Mouse (Mus musculus) heart, postnatal 0 days (tissue): Measurements from ENCODE around the gene Ubl4a. TPM values are rescaled to one million over a fixed set of nuclear protein-coding genes. Genes with fewer than 3 reads are reported as not detected.
"Not testable (repeated sequence)": the region's sequence is repeated elsewhere in the genome, so short reads cannot be mapped to it uniquely, and the experiment has no call there.

Experiments
- ATAC-seq: fragments of 200-750 bp; cut with Nextera tagmentation; 2 replicates; pipeline ENCODE4 v1.8.0; 2017; ENCODE audit warnings: low read depth, moderate number of reproducible peaks, moderate library complexity; ENCODE audit not compliant: insufficient read depth
- DNase-seq: peaks from one replicate; pipeline ENCODE4 v3.0.0-alpha.2; 2016; ENCODE audit warnings: low spot score
- H3K27ac ChIP-seq: fragments of 300-500 bp; sonication (generic); 2 replicates; pipeline ENCODE4 v1.5.1; 2014; ENCODE audit warnings: low read depth, mild to moderate bottlenecking
- H3K27me3 ChIP-seq: fragments of 300-500 bp; sonication (generic); 2 replicates; pipeline ENCODE4 v1.6.1; 2014; ENCODE audit warnings: low read length, mixed read lengths; ENCODE audit not compliant: control insufficient read depth, insufficient read depth
- H3K36me3 ChIP-seq: fragments of 300-500 bp; sonication (generic); replicated peaks from 2 replicates; pipeline ENCODE4 v1.6.1; 2014; ENCODE audit warnings: low read length, mixed read lengths; ENCODE audit not compliant: control insufficient read depth, insufficient read depth
- H3K4me1 ChIP-seq: fragments of 300-500 bp; sonication (generic); 2 replicates; pipeline ENCODE4 v1.6.1; 2014; ENCODE audit warnings: antibody characterized with exemption; ENCODE audit not compliant: control insufficient read depth, insufficient read depth
- H3K4me2 ChIP-seq: fragments of 300-500 bp; sonication (generic); 2 replicates; pipeline ENCODE4 v1.6.1; 2014; ENCODE audit warnings: low read depth, mild to moderate bottlenecking, low read length, moderate library complexity
- H3K4me3 ChIP-seq: fragments of 300-500 bp; sonication (generic); 2 replicates; pipeline ENCODE4 v1.5.1; 2014; ENCODE audit warnings: low read depth, low read length
- H3K9ac ChIP-seq: fragments of 300-500 bp; sonication (generic); replicated peaks from 2 replicates; pipeline ENCODE4 v1.6.1; 2014; ENCODE audit warnings: low read depth, low read length, mixed read lengths
- H3K9me3 ChIP-seq: fragments of 300-500 bp; sonication (generic); replicated peaks from 2 replicates; pipeline ENCODE4 v1.6.1; 2016; ENCODE audit warnings: low read length; ENCODE audit not compliant: control insufficient read depth
- CTCF ChIP-seq: IDR thresholded peaks from 2 replicates; pipeline ENCODE4 v1.5.1; 2016; ENCODE audit warnings: antibody characterized with exemption, control low read depth, low read depth
- EP300 ChIP-seq: IDR thresholded peaks from 2 replicates; pipeline ENCODE4 v1.6.1; 2016; ENCODE audit warnings: antibody characterized with exemption, low read depth
- WGBS: fragments of 180-500 bp; shearing (Covaris S2); extraction: QIAGEN DNeasy Blood & Tissue Kit; methylation state at CpG from one replicate; pipeline ENCODE4 v1.1.7; 2014; 5-methylcytosine and 5-hydroxymethylcytosine counted together
- polyA plus RNA-seq: library from polyadenylated mRNA; unstranded; fragments of >200 nt; fragmentation: Nextera tagmentation; extraction: Ambion mirVana; gene quantifications from 2 replicates; pipeline ENCODE4 v1.2.1, GENCODE M21; 2015
- total RNA-seq: library from RNA; depleted of rRNA; stranded (reverse); fragments of >200 nt; gene quantifications from 2 replicates; pipeline ENCODE4 v1.2.3, GENCODE M21; 2014; ENCODE audit warnings: low replicate concordance

Gene Ubl4a
- total and polyA plus RNA-seq, 2 experiments from 2014 or later, result 49.8 to 58.2 TPM

GRCm38 (mm10) chrX:74388153-74388552, 15.1 kb upstream of the Ubl4a start:
- H3K4me3 ChIP-seq, result no peak overlapping the region
- no peaks in the 10 kb centered on the region for H3K4me1 ChIP-seq
- TF ChIP-seq EP300, result no peak
- TF ChIP-seq CTCF, result no peak
- DNase-seq, result no peak
- no peak overlapping the region for H3K27ac ChIP-seq
- no peak overlapping the region for H3K9ac ChIP-seq
- H3K4me2 ChIP-seq, result no peak overlapping the region
- no peaks in the 10 kb centered on the region for H3K27me3 ChIP-seq
- H3K9me3 ChIP-seq, result no peaks in the 10 kb centered on the region
- ATAC-seq, result no peak
- H3K36me3 ChIP-seq, result 0 out of 2 replicates have a peak, but pooled peaks cover 6% of the 10 kb centered on the region

- ATAC-seq, result no peak
- Histone ChIP-seq H3K9ac (no peak overlapping the region), H3K9me3 (no peaks in the 10 kb centered on the region), H3K36me3 (0 out of 2 replicates have a peak, but pooled peaks cover 6% of the 10 kb centered on the region), H3K4me3 (no peak overlapping the region), H3K4me2 (no peak overlapping the region), H3K4me1 (no peaks in the 10 kb centered on the region), H3K27me3 (no peaks in the 10 kb centered on the region), H3K27ac (no peak overlapping the region)
- 65% methylated on average over 2 of the region's 2 CpGs for WGBS
- TF ChIP-seq CTCF (no peak), EP300 (no peak)
- no peak for DNase-seq
These were observed 11.4 kb upstream of the Ubl4a start for GRCm38 (mm10) chrX:74384451-74384850.

GRCm38 (mm10) chrX:74368209-74368909, 4.7 kb downstream of the Ubl4a start:
- peak overlapping the region; percentile 74 for H3K4me2 ChIP-seq
- ATAC-seq (peak; percentile 68), DNase-seq (peak; percentile 50)
- H3K27ac ChIP-seq, result peak overlapping the region; percentile 78
- H3K4me3 ChIP-seq, result peak overlapping the region; percentile 75
- TF ChIP-seq EP300 (no peak), CTCF (no peak)
- no peaks in the 10 kb centered on the region for H3K9me3 ChIP-seq
- no peaks in the 10 kb centered on the region for H3K27me3 ChIP-seq
- H3K36me3 ChIP-seq, result no peaks in the 10 kb centered on the region
- peaks cover 4% of the 10 kb centered on the region; the same call in 1 of the 2 replicates for H3K4me1 ChIP-seq
- WGBS, result 19% methylated on average over 47 of the region's 49 CpGs
- peak overlapping the region; percentile 76 for H3K9ac ChIP-seq

- peak overlapping the region; percentile 74 for H3K4me2 ChIP-seq
- no peak for DNase-seq
- no peaks in the 10 kb centered on the region for H3K9me3 ChIP-seq
- ATAC-seq, result no peak
- H3K36me3 ChIP-seq, result no peaks in the 10 kb centered on the region
- no peak for TF ChIP-seq EP300
- no peak for TF ChIP-seq CTCF
- peak overlapping the region; percentile 75 for H3K4me3 ChIP-seq
- H3K27ac ChIP-seq, result no peak overlapping the region
- H3K9ac ChIP-seq, result peak overlapping the region; percentile 76
- peaks cover 4% of the 10 kb centered on the region; the same call in 1 of the 2 replicates for H3K4me1 ChIP-seq
- H3K27me3 ChIP-seq, result no peaks in the 10 kb centered on the region
- 39% methylated on average over 10 of the region's 10 CpGs for WGBS
These were observed 5.5 kb downstream of the Ubl4a start for GRCm38 (mm10) chrX:74367512-74367911.

GRCm38 (mm10) chrX:74359171-74359570, 13.8 kb downstream of the Ubl4a start:
- no peaks in the 10 kb centered on the region for H3K4me1 ChIP-seq
- no peak overlapping the region for H3K9ac ChIP-seq
- no peaks in the 10 kb centered on the region for H3K36me3 ChIP-seq
- H3K4me3 ChIP-seq, result no peak overlapping the region
- no peaks in the 10 kb centered on the region for H3K9me3 ChIP-seq
- H3K4me2 ChIP-seq, result no peak overlapping the region
- TF ChIP-seq CTCF (no peak), EP300 (no peak)
- H3K27ac ChIP-seq, result no peak overlapping the region
- DNase-seq, result no peak
- H3K27me3 ChIP-seq, result no peaks in the 10 kb centered on the region
- ATAC-seq, result no peak
- 46% methylated on average over 11 of the region's 11 CpGs for WGBS

- not testable (repeated sequence) for H3K4me3 ChIP-seq, ATAC-seq, H3K27me3 ChIP-seq, H3K4me1 ChIP-seq, H3K4me2 ChIP-seq, H3K9me3 ChIP-seq, H3K27ac ChIP-seq, DNase-seq, H3K9ac ChIP-seq, H3K36me3 ChIP-seq
- 94% methylated on average over 3 of the region's 3 CpGs for WGBS
These were observed 15.9 kb downstream of the Ubl4a start for GRCm38 (mm10) chrX:74357069-74357468.
